ENCODE assay signal across 14 mouse cellular contexts in the genomic region with DNA sequence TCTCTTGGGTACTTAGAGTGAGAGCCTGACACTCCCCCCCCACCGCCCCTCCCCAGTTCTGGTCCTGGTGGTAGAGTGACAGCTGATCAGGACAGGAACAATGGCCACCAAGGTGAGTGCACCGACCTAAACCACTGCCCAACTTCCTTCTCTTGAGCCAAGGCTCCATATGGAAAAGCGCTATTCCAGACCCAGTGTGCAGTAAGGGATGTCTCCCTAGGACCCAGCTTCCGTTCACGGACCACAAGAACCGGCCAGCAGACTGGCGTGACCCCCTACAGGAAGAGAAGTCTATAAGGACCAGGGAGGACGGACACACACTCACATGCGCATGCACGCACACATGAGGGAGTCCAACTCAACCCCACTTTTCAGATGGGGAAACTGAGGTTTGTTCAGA. TPM values are rescaled to one million over a fixed set of nuclear protein-coding genes. Genes with fewer than 3 reads are reported as not detected.
DNase-seq lines count a peak whose midpoint lies in the region; ATAC-seq and TF ChIP-seq lines count a peak whose summit lies in the region.
"Had no signal": no experiment of that assay in that cellular context is flagged by ENCODE, and none has a peak within 500 bp of the region (broad histone marks: within the 10 kb centered on the region; RNA-seq: fewer than 3 reads in every experiment).

No protein-coding gene starts in this region.

- TF ChIP-seq POLR2A in myocyte (IDR thresholded peaks at IDR 0.05; ENCODE audit: insufficient read length, low read depth), result no peak

- peaks cover 21% of the 10 kb centered on the region for H3K79me2 ChIP-seq in myocyte (ENCODE audit: control insufficient read depth, insufficient read depth)

- peak overlapping the region; percentile 30 for H3K4me2 ChIP-seq in liver, embryonic 11.5 days
- H3K4me2 ChIP-seq in myocyte (ENCODE audit: low read depth), result peak overlapping the region; percentile 79

- no peak overlapping the region for H3ac ChIP-seq in myocyte (ENCODE audit: control insufficient read depth, insufficient read length)

- no peaks in the 10 kb centered on the region for H3K9me3 ChIP-seq in liver, embryonic 11.5 days (ENCODE audit: control insufficient read depth, low read length)
- H3K9me3 ChIP-seq: embryonic facial prominence, embryonic 10.5 days; limb, embryonic 10.5 days had no signal

- no peaks in the 10 kb centered on the region; the same call in 1 of the 2 replicates for H3K27me3 ChIP-seq in liver, embryonic 11.5 days (replicated peaks; ENCODE audit: control insufficient read depth, insufficient read depth, low read length)
- no peaks in the 10 kb centered on the region for H3K27me3 ChIP-seq in myocyte (ENCODE audit: control insufficient read depth, insufficient read depth, insufficient read length)

- DNase-seq in kidney, postnatal 10 days, result peak; percentile 14
- DNase-seq in kidney, adult 11 months, result no peak
- DNase-seq in liver, embryonic 11.5 days (ENCODE audit: low spot score), result no peak
- no peak for DNase-seq in cerebellum, postnatal 4 days (ENCODE audit: low spot score in 2 of 2)
- DNase-seq in layer of hippocampus, adult 11-12 months (ENCODE audit: low spot score), result no peak
- DNase-seq: cerebellum, adult 9-10 months; midbrain, embryonic 14.5 days; right cerebral cortex, postnatal 4 days had no signal

- no peaks in the 10 kb centered on the region for H3K36me3 ChIP-seq in liver, embryonic 11.5 days (ENCODE audit: control insufficient read depth, insufficient read depth, low read length)
- H3K36me3 ChIP-seq in myocyte (ENCODE audit: control insufficient read depth, insufficient read depth), result no peaks in the 10 kb centered on the region
- H3K36me3 ChIP-seq: embryonic facial prominence, embryonic 10.5 days; limb, embryonic 10.5 days had no signal

- no peak for ATAC-seq in liver, embryonic 11.5 days (replicated peaks; ENCODE audit: low FRiP score)
- no peak for ATAC-seq in megakaryocyte progenitor cell, adult 5-6 weeks (replicated peaks; ENCODE audit: poor library complexity)

- peaks cover 32% of the 10 kb centered on the region for H3K4me1 ChIP-seq in brown adipose tissue, adult 24 weeks (ENCODE audit: control insufficient read depth, insufficient read depth, insufficient read length, low read length)
- H3K4me1 ChIP-seq in liver, embryonic 11.5 days (replicated peaks; ENCODE audit: control insufficient read depth, insufficient read depth, low read length), result peaks cover 10% of the 10 kb centered on the region; the same call in 1 of the 2 replicates

- H3K9ac ChIP-seq in liver, embryonic 11.5 days (ENCODE audit: low read depth, low read length), result no peak overlapping the region

- H3K27ac ChIP-seq in brown adipose tissue, adult 24 weeks (replicated peaks; ENCODE audit: low read depth, low read length), result peak overlapping the region; percentile 65
- H3K27ac ChIP-seq in liver, embryonic 11.5 days (ENCODE audit: low read depth, low read length), result no peak overlapping the region

- WGBS in liver, embryonic 11.5 days, result 68% methylated on average over 10 of the region's 10 CpGs

- peak overlapping the region; percentile 27 for H3K4me3 ChIP-seq in brown adipose tissue, adult 24 weeks (ENCODE audit: insufficient read depth, low read depth, low read length)
- no peak overlapping the region for H3K4me3 ChIP-seq in liver, embryonic 11.5 days (ENCODE audit: low read depth, low read length)
- H3K4me3 ChIP-seq in myocyte, result peak overlapping the region; percentile 69
- H3K4me3 ChIP-seq: embryonic facial prominence, embryonic 10.5 days; limb, embryonic 10.5 days had no signal

TF ChIP-seq in myocyte, 11 proteins besides CTCF, POLR2A, EP300 and RAD21:
- no peak for TF ChIP-seq MYOG (IDR thresholded peaks at IDR 0.05; ENCODE audit: control insufficient read depth in 1 of 3, insufficient read depth in 1 of 3, insufficient read length in 2 of 3, low read depth in 2 of 3)
- no peak for TF ChIP-seq SRF (IDR thresholded peaks at IDR 0.05; ENCODE audit: control insufficient read depth, insufficient read length, low read depth)
- TF ChIP-seq E2F4 (IDR thresholded peaks at IDR 0.05; ENCODE audit: insufficient read depth), result no peak
- no peak for TF ChIP-seq POLR2AphosphoS2 (IDR thresholded peaks at IDR 0.05; ENCODE audit: insufficient read length, low read depth)
- TF ChIP-seq MAX (IDR thresholded peaks at IDR 0.05; ENCODE audit: low read depth), result no peak
- TF ChIP-seq USF1 (IDR thresholded peaks at IDR 0.05; ENCODE audit: low read depth), result no peak
- TF ChIP-seq REST (IDR thresholded peaks at IDR 0.05; ENCODE audit: insufficient read depth, insufficient read length), result no peak
- TF ChIP-seq TCF3 (IDR thresholded peaks at IDR 0.05; ENCODE audit: insufficient read length, low read depth), result no peak
- TF ChIP-seq TCF12 (IDR thresholded peaks at IDR 0.05; ENCODE audit: insufficient read depth, poor library complexity, severe bottlenecking), result no peak
- no peak for TF ChIP-seq MYOD1 (IDR thresholded peaks at IDR 0.05; ENCODE audit: control insufficient read depth in 1 of 3, insufficient read length in 2 of 3, low read depth in 2 of 3)
TF ChIP-seq in myocyte: peak in this region for 0.

RNA-seq across cellular contexts. Expression of gene Osgin1, which starts 2.4 kb away (rescaled TPM):
- polyA plus RNA-seq in brown adipose tissue, adult 24 weeks (2012; ENCODE audit: insufficient read depth, insufficient read length, missing spikeins), result 1.9 and 2.2 TPM in 2 replicates
- polyA plus RNA-seq in liver, embryonic 11.5 days (2014; fragmentation: Nextera tagmentation; extraction: Ambion mirVana), result 15.6 and 17.9 TPM in 2 replicates
- polyA plus RNA-seq in myocyte (2012; fragmentation: generic; extraction: Trizol), result 14.3 TPM
- 0.25 and 1.6 TPM in 2 replicates for total RNA-seq in megakaryocyte progenitor cell, adult 5-6 weeks (2015)
- 0.95 and 4.1 TPM in 2 replicates for total RNA-seq in megakaryocyte progenitor cell, adult 5-6 weeks (2017)
- polyA plus RNA-seq: midbrain, embryonic 14.5 days had no signal

RNA-seq across cellular contexts. Expression of gene Necab2, which starts 10.2 kb away (rescaled TPM):
- polyA plus RNA-seq in brown adipose tissue, adult 24 weeks (2012; ENCODE audit: insufficient read depth, insufficient read length, missing spikeins), result not detected in 2 replicates
- polyA plus RNA-seq in liver, embryonic 11.5 days (2014; fragmentation: Nextera tagmentation; extraction: Ambion mirVana), result 0.95 and 1.1 TPM in 2 replicates
- not detected for polyA plus RNA-seq in myocyte (2012; fragmentation: generic; extraction: Trizol)
- total RNA-seq in megakaryocyte progenitor cell, adult 5-6 weeks (2015), result not detected in 2 replicates
- total RNA-seq in megakaryocyte progenitor cell, adult 5-6 weeks (2017), result not detected in 2 replicates
- total RNA-seq: hematopoietic stem cell, adult 5-6 weeks had no signal

RNA-seq across cellular contexts. Expression of gene Mlycd, which starts 41.7 kb away (rescaled TPM):
- polyA plus RNA-seq in brown adipose tissue, adult 24 weeks (2012; ENCODE audit: insufficient read depth, insufficient read length, missing spikeins), result 72.3 and 74.2 TPM in 2 replicates
- 13.7 and 15.0 TPM in 2 replicates for polyA plus RNA-seq in liver, embryonic 11.5 days (2014; fragmentation: Nextera tagmentation; extraction: Ambion mirVana)
- 23.1 TPM for polyA plus RNA-seq in myocyte (2012; fragmentation: generic; extraction: Trizol)
- 6.4 and 7.7 TPM in 2 replicates for total RNA-seq in megakaryocyte progenitor cell, adult 5-6 weeks (2015)
- total RNA-seq in megakaryocyte progenitor cell, adult 5-6 weeks (2017), result 6.5 and 7.8 TPM in 2 replicates
